Mouse (Mus musculus) lung, embryonic 16.5 days (tissue): ENCODE measurements around the gene Eml5. TPM values are rescaled to one million over a fixed set of nuclear protein-coding genes. Genes with fewer than 3 reads are reported as not detected.

Source experiments
- ATAC-seq: fragments of 200-750 bp; cut with Nextera tagmentation; 2 replicates; pipeline ENCODE4 v1.8.0; 2017; ENCODE audit warnings: low read depth, mild to moderate bottlenecking, moderate library complexity
- H3K27ac ChIP-seq: fragments of 300-500 bp; sonication (generic); 2 replicates; pipeline ENCODE4 v1.5.1; 2014; ENCODE audit warnings: mild to moderate bottlenecking, control low read depth, low read length
- H3K27me3 ChIP-seq: fragments of 300-500 bp; sonication (generic); 2 replicates; pipeline ENCODE4 v1.6.1; 2014; ENCODE audit warnings: low read depth, low read length, mixed read lengths; ENCODE audit not compliant: control insufficient read depth, insufficient read depth
- H3K36me3 ChIP-seq: fragments of 300-500 bp; sonication (generic); 2 replicates; pipeline ENCODE4 v1.6.1; 2014; ENCODE audit warnings: low read length; ENCODE audit not compliant: control insufficient read depth, insufficient read depth
- H3K4me1 ChIP-seq: fragments of 300-500 bp; sonication (generic); replicated peaks from 2 replicates; pipeline ENCODE4 v1.6.1; 2014; ENCODE audit warnings: low read length, mixed read lengths; ENCODE audit not compliant: control insufficient read depth, insufficient read depth
- H3K4me2 ChIP-seq: fragments of 300-500 bp; sonication (generic); 2 replicates; pipeline ENCODE4 v1.6.1; 2014; ENCODE audit warnings: low read depth, low read length, control low read depth
- H3K4me3 ChIP-seq: fragments of 300-500 bp; sonication (generic); 2 replicates; pipeline ENCODE4 v1.5.1; 2014; ENCODE audit warnings: mild to moderate bottlenecking, low read length, control low read depth
- H3K9ac ChIP-seq: fragments of 300-500 bp; sonication (generic); 2 replicates; pipeline ENCODE4 v1.6.1; 2014; ENCODE audit warnings: low read length, control low read depth
- H3K9me3 ChIP-seq: fragments of 300-500 bp; sonication (generic); 2 replicates; pipeline ENCODE4 v1.6.1; 2016; ENCODE audit warnings: low read length; ENCODE audit not compliant: control insufficient read depth
- WGBS: fragments of 180-500 bp; shearing (Covaris S2); extraction: QIAGEN DNeasy Blood & Tissue Kit; methylation state at CpG from one replicate; pipeline ENCODE4 v1.1.7; 2014; 5-methylcytosine and 5-hydroxymethylcytosine counted together
- polyA plus RNA-seq: library from polyadenylated mRNA; unstranded; fragments of >200 nt; fragmentation: Nextera tagmentation; extraction: Ambion mirVana; gene quantifications from 2 replicates; pipeline ENCODE4 v1.2.1, GENCODE M21; 2015

Eml5 gene
- polyA plus RNA-seq, 1 experiment from 2014 or later = 3.4 TPM

DNA sequence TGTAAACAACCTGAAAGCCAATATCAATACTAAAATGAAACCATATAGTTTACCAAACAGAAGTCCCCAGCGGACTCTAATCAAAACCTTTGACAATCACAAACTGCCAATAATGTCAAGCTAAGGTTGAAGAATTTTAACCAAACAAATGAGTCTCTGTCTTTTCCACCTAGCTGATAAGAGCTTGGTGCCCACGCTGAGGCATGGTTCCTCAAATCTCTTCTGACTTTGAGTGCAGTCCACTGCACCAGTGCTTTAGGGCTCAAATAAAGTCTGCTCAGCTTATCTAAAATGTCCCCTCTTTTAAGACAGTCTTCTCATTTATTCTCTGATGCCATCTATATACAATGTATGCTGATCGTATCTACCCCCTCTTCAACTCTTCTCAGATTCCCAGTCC, 61.1 kb downstream of the Eml5 start:
- no peak overlapping the region for H3K27ac ChIP-seq
- no peaks in the 10 kb centered on the region for H3K36me3 ChIP-seq
- WGBS = 69% methylated on average over 3 of the region's 3 CpGs
- no peaks in the 10 kb centered on the region for H3K27me3 ChIP-seq
- no peak for ATAC-seq
- no peak overlapping the region for H3K4me3 ChIP-seq
- H3K9ac ChIP-seq = no peak overlapping the region
- no peak overlapping the region for H3K4me2 ChIP-seq
- H3K9me3 ChIP-seq = no peaks in the 10 kb centered on the region
- no peaks in the 10 kb centered on the region for H3K4me1 ChIP-seq

DNA sequence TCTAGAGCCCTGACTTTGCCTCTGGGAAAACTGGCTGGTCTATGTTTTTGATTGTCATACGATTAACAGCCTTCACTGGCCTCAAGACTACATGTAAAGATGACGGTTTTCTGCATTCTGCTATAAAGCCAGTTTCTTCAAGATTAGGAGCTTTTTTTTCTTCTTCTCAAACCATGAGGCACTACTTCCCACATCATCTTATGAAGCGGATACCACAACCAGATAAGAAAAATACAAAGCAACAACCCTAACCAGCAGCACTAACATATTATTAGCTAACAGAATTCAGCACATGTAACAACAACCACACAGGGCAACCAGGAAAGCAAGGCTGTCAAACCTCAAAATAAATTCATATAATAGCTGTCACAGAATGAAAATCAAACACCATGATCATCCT, 63.3 kb downstream of the Eml5 start:
- Histone ChIP-seq H3K27ac (no peak overlapping the region), H3K4me3 (no peak overlapping the region), H3K9me3 (no peaks in the 10 kb centered on the region), H3K36me3 (no peaks in the 10 kb centered on the region), H3K9ac (no peak overlapping the region), H3K4me2 (no peak overlapping the region), H3K27me3 (no peaks in the 10 kb centered on the region), H3K4me1 (0 out of 2 replicates have a peak, but pooled peaks cover 2% of the 10 kb centered on the region)
- WGBS = 95% methylated on average over 3 of the region's 3 CpGs
- no peak for ATAC-seq

DNA sequence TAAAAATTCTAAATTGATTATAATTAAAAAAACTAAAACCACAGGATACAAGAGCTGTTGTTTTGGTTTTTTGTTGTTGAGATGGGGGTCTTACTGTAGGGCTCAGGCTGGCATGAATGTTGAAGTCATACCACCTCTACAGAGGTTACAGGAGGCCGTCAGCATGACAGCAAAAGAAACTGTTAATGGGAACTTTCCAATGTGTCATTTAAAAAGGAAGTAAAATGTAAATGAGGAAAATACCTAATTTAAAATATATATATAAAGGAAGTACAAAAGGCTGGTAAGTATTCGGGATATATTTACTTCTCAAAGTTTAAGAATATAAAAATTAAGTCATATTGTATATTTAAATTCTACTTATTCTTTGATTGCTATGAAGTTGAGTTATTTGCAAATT, 65.8 kb downstream of the Eml5 start:
- H3K9ac ChIP-seq = no peak overlapping the region
- H3K4me3 ChIP-seq = no peak overlapping the region
- WGBS = 69% methylated on average over 2 of the region's 2 CpGs
- no peaks in the 10 kb centered on the region for H3K9me3 ChIP-seq
- ATAC-seq = no peak
- no peaks in the 10 kb centered on the region for H3K36me3 ChIP-seq
- H3K27ac ChIP-seq = no peak overlapping the region
- no peak overlapping the region for H3K4me2 ChIP-seq
- no peaks in the 10 kb centered on the region for H3K27me3 ChIP-seq
- 0 out of 2 replicates have a peak, but pooled peaks cover 2% of the 10 kb centered on the region for H3K4me1 ChIP-seq

DNA sequence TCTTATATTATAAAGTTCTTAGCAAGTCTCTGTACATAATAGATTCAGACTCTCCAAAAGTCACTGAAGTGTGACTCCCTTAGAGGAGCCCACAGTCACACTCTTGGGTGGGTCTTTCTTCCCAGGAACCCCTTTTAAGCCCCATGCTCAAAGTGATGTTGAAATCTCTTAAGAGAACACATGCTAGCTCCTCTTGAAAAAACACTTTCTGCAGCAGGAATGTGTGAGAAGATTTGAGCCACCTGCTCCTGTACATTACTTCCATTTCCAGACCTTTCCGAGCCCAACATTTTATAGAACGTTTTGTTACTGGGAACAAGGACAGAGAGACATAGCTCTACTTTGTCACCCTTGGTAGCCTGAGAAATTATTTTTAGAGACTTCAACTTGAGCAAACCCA, 66.4 kb downstream of the Eml5 start:
- Histone ChIP-seq H3K27ac (no peak overlapping the region), H3K9me3 (no peaks in the 10 kb centered on the region), H3K9ac (no peak overlapping the region), H3K36me3 (no peaks in the 10 kb centered on the region), H3K4me1 (0 out of 2 replicates have a peak, but pooled peaks cover 2% of the 10 kb centered on the region), H3K27me3 (no peaks in the 10 kb centered on the region), H3K4me2 (no peak overlapping the region), H3K4me3 (no peak overlapping the region)
- ATAC-seq = peak; percentile 82
- 47% methylated on average over 2 of the region's 2 CpGs for WGBS

DNA sequence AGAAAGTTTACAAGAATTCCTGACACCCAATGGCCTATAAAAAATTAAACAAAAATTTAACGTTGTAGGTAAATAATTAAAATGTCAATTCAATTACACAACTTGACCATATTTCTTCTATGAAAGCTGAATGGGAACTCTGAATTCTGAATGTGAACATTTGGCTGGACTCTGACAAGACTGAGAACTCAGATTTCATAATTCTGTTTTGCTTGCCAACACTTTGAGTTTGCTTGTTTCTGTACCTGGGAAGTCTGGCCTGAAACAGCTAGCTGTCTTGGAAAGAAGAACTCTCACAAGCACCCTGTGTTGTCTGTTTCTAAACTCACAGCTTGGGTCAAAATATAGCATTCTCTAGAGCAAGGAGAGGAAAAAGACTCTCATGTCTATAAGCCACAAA, 67.4 kb downstream of the Eml5 start:
- no peak overlapping the region for H3K4me2 ChIP-seq
- no peak overlapping the region for H3K4me3 ChIP-seq
- H3K36me3 ChIP-seq = no peaks in the 10 kb centered on the region
- no peaks in the 10 kb centered on the region for H3K27me3 ChIP-seq
- no peaks in the 10 kb centered on the region for H3K9me3 ChIP-seq
- 36% methylated on average over 1 of the region's 1 CpGs for WGBS
- H3K27ac ChIP-seq = no peak overlapping the region
- no peak for ATAC-seq
- H3K9ac ChIP-seq = no peak overlapping the region
- H3K4me1 ChIP-seq = 0 out of 2 replicates have a peak, but pooled peaks cover 2% of the 10 kb centered on the region

DNA sequence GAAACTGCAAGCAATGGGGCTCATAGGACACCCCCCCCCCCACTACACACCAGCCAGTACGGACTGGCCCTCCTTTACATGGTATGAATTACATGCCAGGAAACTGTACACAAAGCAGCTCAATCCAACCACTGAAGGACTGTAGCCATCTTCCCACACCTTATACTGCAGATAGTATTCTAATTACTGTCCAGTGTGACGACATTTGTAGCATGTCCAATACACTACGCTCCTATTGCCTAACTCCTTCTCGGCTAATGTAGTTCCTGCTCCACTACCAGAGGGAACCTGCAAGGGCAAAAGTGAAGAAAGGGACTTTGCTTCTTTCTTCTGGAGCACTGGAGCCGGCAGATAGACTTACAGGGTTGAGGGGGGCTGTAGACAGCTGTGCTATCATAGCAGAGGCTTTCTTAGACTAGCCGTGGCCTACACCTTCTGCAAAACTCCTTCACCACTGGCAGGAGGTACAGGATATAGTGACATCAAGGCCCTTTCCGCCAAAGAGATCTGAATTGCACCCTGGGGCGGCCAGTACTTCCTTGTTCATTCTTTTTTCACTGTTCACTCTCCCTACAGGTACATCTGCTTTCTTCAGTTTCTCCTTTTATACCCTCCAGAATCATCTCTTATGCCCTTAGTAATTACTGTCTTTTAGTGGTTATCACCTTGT, 68.2 kb downstream of the Eml5 start:
- Histone ChIP-seq H3K27me3 (no peaks in the 10 kb centered on the region), H3K9ac (no peak overlapping the region), H3K4me2 (no peak overlapping the region), H3K9me3 (no peaks in the 10 kb centered on the region), H3K27ac (no peak overlapping the region), H3K4me1 (0 out of 2 replicates have a peak, but pooled peaks cover 2% of the 10 kb centered on the region), H3K4me3 (no peak overlapping the region), H3K36me3 (no peaks in the 10 kb centered on the region)
- peak; percentile 53 for ATAC-seq
- WGBS = 68% methylated on average over 8 of the region's 8 CpGs

DNA sequence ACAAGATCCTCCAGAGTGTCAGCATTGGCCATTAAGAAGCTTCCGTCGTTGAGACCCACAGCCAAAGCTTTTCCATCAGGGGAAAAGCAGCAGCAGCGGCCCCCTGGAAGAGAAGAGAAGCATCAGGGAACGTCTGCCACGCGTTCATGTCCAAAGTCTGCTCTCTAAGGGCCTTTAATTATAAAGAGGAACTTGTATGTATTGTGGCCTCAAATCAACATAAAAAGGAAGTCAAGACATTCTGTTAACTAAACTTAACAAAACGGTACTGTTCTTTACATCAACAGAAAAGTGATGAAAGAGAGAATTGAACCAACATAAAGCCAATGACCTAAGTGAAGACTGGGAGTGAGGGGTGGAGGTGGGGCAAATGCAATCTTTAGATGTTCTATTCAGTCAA, 70.2 kb downstream of the Eml5 start:
- Histone ChIP-seq H3K9me3 (no peaks in the 10 kb centered on the region), H3K4me1 (0 out of 2 replicates have a peak, but pooled peaks cover 2% of the 10 kb centered on the region), H3K4me2 (no peak overlapping the region), H3K9ac (no peak overlapping the region), H3K27me3 (no peaks in the 10 kb centered on the region), H3K27ac (no peak overlapping the region), H3K4me3 (no peak overlapping the region), H3K36me3 (no peaks in the 10 kb centered on the region)
- ATAC-seq = no peak
- 72% methylated on average over 7 of the region's 7 CpGs for WGBS

DNA sequence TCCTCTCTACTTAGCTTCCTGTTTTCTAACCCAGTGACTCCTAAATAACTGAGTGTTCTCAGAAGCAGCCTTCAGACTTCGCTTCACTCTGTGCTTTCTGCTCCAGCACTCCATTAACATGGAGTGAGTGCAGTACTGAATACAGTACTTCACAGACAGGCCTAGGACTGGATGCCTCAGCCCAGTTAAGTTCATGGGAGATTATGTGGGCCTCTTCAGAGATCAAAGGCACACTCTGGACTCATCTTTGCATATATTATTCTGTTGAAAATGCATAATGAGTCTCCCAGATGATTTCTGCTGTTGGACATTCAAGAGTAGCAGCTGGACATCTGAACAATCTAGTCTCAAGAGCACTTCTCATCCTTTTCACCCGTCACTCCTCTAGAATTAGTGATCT, 80.5 kb downstream of the Eml5 start:
- H3K4me3 ChIP-seq = no peak overlapping the region
- H3K4me2 ChIP-seq = no peak overlapping the region
- H3K9ac ChIP-seq = no peak overlapping the region
- no peaks in the 10 kb centered on the region for H3K36me3 ChIP-seq
- H3K27ac ChIP-seq = no peak overlapping the region
- no peaks in the 10 kb centered on the region for H3K27me3 ChIP-seq
- no peaks in the 10 kb centered on the region for H3K4me1 ChIP-seq
- 77% methylated on average over 2 of the region's 2 CpGs for WGBS
- no peaks in the 10 kb centered on the region for H3K9me3 ChIP-seq
- ATAC-seq = no peak

DNA sequence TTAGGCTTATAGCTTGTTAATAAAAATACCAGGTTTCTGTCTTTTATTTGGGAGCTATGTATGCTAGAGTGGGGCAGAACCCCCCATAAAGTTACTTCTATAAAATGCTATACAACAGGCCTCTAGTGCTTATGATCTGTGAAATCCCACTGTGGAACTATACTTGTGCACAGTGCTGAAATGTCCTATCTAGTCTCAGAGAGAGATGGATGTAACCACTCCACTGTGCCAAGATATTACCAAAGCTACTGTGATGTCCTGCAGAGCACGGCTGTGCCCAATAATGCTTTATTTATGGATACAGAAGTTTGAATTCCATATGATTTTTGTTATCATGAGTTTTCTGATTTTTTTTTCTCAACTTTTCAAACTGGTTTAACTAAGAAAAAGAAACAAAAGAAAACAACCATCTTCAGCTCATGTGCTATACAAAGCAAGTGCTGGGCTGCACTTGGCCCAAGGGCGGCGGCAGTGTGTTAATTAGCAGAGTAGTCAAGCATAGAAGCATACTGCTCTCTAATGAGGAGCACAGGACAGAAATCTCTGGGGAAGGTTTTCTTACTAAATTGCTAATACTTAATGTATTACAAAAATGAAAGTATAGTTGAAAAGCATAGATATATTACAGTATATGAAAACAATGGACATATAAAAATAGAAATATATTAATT, 97.1 kb downstream of the Eml5 start:
- Histone ChIP-seq H3K9me3 (no peaks in the 10 kb centered on the region), H3K27me3 (no peaks in the 10 kb centered on the region), H3K4me3 (no peak overlapping the region), H3K36me3 (no peaks in the 10 kb centered on the region), H3K4me1 (no peaks in the 10 kb centered on the region), H3K4me2 (no peak overlapping the region), H3K9ac (no peak overlapping the region), H3K27ac (no peak overlapping the region)
- 86% methylated on average over 3 of the region's 3 CpGs for WGBS
- ATAC-seq = no peak
